Mouse (Mus musculus) hindbrain, embryonic 14.5 days (tissue): Measurements from ENCODE around the gene Bax. TPM values are rescaled to one million over a fixed set of nuclear protein-coding genes. Genes with fewer than 3 reads are reported as not detected.

Source experiments
- ATAC-seq: fragments of 200-750 bp; cut with Nextera tagmentation; 2 replicates; pipeline ENCODE4 v1.8.0; 2017; ENCODE audit warnings: moderate number of reproducible peaks, mild to moderate bottlenecking, moderate TSS enrichment, moderate library complexity; ENCODE audit not compliant: low FRiP score
- DNase-seq: peaks from one replicate; pipeline ENCODE4 v3.0.0-alpha.2; 2015; ENCODE audit warnings: low spot score
- H3K27ac ChIP-seq: fragments of 300-500 bp; sonication (generic); 2 replicates; pipeline ENCODE4 v1.5.1; 2014; ENCODE audit warnings: mild to moderate bottlenecking, moderate library complexity
- H3K27me3 ChIP-seq: fragments of 300-500 bp; sonication (generic); 2 replicates; pipeline ENCODE4 v1.6.1; 2014; ENCODE audit warnings: mild to moderate bottlenecking, low read length, mixed read lengths; ENCODE audit not compliant: control insufficient read depth, insufficient read depth
- H3K36me3 ChIP-seq: fragments of 300-500 bp; sonication (generic); replicated peaks from 2 replicates; pipeline ENCODE4 v1.6.1; 2014; ENCODE audit not compliant: control insufficient read depth, insufficient read depth
- H3K4me1 ChIP-seq: fragments of 300-500 bp; sonication (generic); replicated peaks from 2 replicates; pipeline ENCODE4 v1.6.1; 2014; ENCODE audit warnings: antibody characterized with exemption, low read length, mixed read lengths; ENCODE audit not compliant: control insufficient read depth, insufficient read depth
- H3K4me2 ChIP-seq: fragments of 300-500 bp; sonication (generic); replicated peaks from 2 replicates; pipeline ENCODE4 v1.6.1; 2014; ENCODE audit warnings: mild to moderate bottlenecking, moderate library complexity
- H3K4me3 ChIP-seq: fragments of 300-500 bp; sonication (generic); replicated peaks from 2 replicates; pipeline ENCODE4 v1.5.1; 2014; ENCODE audit warnings: mild to moderate bottlenecking, low read length
- H3K9ac ChIP-seq: fragments of 300-500 bp; sonication (generic); 2 replicates; pipeline ENCODE4 v1.6.1; 2014
- H3K9me3 ChIP-seq: fragments of 300-500 bp; sonication (generic); 2 replicates; pipeline ENCODE4 v1.6.1; 2016; ENCODE audit warnings: low read length; ENCODE audit not compliant: control insufficient read depth
- WGBS: fragments of 180-500 bp; shearing (Covaris S2); extraction: QIAGEN DNeasy Blood & Tissue Kit; methylation state at CpG from one replicate; pipeline ENCODE4 v1.1.7; 2014; 5-methylcytosine and 5-hydroxymethylcytosine counted together
- microRNA-seq: library from miRNA; unstranded; fragments of <30 nt; microRNA quantifications from one replicate; pipeline ENCODE4, GENCODE M21; 2016
- polyA plus RNA-seq: library from polyadenylated mRNA; unstranded; fragments of >200 nt; fragmentation: Nextera tagmentation; extraction: Ambion mirVana; gene quantifications from 2 replicates; pipeline ENCODE4 v1.2.1, GENCODE M21; 2014

Bax gene
- polyA plus RNA-seq, 1 experiment from 2014 or later: 182 TPM

DNA sequence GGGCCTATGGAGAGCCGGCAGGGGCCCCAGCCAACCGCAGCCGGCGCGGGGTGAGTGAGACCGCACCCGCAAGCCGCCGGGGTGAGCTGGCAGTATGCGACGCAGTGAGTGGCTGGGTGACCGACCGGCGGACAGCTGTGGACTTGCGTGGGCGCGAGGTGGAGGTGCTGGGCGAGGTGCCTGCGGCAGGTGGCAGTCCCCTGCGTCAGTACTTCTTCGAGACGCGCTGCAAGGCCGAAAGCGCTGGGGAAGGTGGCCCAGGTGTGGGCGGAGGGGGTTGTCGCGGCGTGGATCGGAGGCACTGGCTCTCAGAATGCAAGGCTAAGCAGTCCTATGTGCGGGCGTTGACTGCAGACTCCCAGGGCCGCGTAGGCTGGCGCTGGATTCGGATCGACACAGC lies 51.1 kb downstream of the Bax start:
- Histone ChIP-seq H3K4me3 (no peak overlapping the region), H3K9me3 (no peaks in the 10 kb centered on the region), H3K4me2 (peak overlapping the region; percentile 10; the same call in 1 of the 2 replicates), H3K27me3 (peaks cover 99% of the 10 kb centered on the region), H3K4me1 (peaks cover 10% of the 10 kb centered on the region), H3K36me3 (peaks cover 6% of the 10 kb centered on the region; the same call in 1 of the 2 replicates), H3K9ac (no peak overlapping the region), H3K27ac (no peak overlapping the region)
- no peak for ATAC-seq
- DNase-seq: no peak
- WGBS: 10% methylated on average over 37 of the region's 37 CpGs

DNA sequence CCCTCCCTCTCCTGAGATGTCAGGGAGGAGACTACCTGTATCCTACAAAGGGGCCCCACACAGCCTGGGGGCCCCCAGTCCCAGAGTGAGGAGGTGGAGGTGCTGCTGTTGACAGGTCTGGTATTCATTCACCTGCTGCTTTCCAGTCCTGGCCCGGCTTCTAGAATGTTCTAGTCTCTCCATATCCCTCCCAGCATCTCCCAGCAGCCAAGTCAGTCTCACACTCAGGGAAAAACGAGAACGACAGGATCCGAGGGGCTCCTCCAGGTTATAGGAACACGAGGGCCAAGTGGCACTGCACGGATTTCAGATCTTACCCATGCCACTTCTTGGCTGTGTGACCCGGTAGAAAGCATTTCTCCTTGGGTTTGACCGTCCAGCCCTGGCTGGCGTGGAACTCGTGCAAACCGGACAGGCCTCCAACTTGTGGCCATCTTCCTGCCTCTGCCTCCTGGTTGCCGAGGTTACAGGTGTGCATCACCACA lies 51.9 kb downstream of the Bax start:
- 47% methylated on average over 12 of the region's 12 CpGs for WGBS
- ATAC-seq: no peak
- no peak overlapping the region for H3K27ac ChIP-seq

DNA sequence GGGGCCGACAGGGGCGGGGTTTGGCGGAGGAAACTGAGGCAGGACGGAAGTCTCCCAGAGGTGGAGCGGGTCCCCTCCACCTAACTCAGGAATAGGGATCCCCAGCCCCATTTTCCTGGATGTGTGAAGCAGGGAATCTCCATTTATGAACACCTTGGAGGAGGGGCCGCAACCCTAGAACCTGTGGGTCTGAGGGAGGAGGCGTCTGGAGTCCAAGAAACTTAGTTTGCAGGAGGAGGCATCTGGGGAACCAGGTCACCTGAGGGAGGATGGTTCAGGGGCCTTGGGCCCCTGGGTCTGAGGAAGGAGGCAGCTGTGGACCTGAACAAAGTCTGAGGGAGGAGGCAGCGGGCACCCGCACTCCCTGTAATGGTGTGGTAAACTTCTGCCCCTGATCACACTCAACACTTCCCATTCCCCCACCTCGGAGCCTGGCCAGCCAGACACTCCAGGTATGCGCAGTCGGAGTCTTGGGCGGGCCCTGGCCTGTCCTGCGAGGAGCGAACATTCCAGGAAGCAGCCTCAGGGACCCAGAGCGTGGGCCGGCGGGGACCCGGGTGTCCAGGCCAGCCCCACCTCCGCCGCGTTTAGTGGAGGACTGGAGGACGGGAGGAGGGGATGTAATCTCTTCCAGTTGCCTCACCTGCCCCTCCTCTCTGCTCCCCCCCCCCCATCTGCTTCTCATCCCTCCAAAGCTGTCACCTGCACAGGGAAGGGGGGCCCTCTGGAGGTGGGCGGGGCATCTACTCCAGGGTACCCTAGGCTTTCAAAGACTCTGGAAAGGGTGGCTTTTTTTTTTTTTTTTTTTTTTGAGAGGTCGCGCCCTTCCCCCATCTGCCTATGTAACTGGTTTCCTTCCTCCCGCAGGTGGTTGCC lies 52.6 kb downstream of the Bax start:
- DNase-seq (no peak), ATAC-seq (no peak)
- 3% methylated on average over 27 of the region's 27 CpGs for WGBS
- peak overlapping the region; percentile 54 for H3K9ac ChIP-seq
- peak overlapping the region; percentile 41 for H3K4me3 ChIP-seq
- no peaks in the 10 kb centered on the region for H3K36me3 ChIP-seq
- H3K27me3 ChIP-seq: peaks cover 99% of the 10 kb centered on the region
- H3K9me3 ChIP-seq: no peaks in the 10 kb centered on the region
- H3K27ac ChIP-seq: no peak overlapping the region
- peaks cover 10% of the 10 kb centered on the region for H3K4me1 ChIP-seq
- peak overlapping the region; percentile 69 for H3K4me2 ChIP-seq

More for the DNA sequence above, 51.9 kb downstream of the Bax start:
- H3K27me3 ChIP-seq: peaks cover 99% of the 10 kb centered on the region
- H3K4me1 ChIP-seq: peaks cover 10% of the 10 kb centered on the region
- H3K4me3 ChIP-seq: no peak overlapping the region
- H3K9ac ChIP-seq: no peak overlapping the region
- H3K4me2 ChIP-seq: no peak overlapping the region
- DNase-seq: no peak
- H3K9me3 ChIP-seq: no peaks in the 10 kb centered on the region
- H3K36me3 ChIP-seq: no peaks in the 10 kb centered on the region

DNA sequence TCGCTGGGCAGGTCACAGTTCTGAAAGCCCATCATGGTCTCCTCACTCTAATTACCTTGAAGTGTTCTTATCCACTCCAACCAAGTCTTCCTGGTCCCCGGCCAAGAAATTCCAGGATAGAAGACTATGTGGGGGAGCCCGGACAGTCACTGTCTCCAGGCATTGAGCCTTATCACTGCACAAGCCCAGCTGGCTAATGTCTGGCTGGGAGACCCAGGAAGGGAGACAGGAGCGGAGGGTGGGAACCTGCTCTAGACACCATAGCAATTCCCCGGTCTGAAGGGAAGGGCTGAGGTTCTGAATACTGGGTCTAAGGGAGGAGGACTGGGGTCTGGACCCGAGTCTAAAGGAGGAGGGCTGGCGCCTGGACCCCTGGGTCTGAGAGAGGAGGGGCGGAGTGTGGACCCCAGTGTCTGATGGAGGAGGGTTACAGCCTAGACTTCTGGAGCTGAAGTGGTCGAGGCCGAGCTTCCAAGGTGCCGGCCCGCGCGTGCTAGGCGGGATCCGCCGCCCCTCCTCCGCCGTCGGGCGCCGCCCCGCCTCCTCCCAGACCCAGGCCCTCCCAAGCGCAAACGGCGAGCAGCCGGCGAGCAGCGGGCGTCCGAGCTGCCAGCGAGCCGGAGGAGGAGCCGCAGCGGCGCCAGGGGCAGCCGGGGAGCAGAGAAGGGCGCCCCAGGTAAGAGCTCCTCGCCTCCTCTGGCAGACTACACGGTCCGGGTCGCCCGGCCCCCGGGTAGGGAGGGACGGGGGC lies 53.4 kb downstream of the Bax start, which contains the start of gene Ntf5:
Ntf5 (plus strand) TSS at position 583 of the 751 bp plus-strand sequence.
- Histone ChIP-seq H3K36me3 (no peaks in the 10 kb centered on the region), H3K4me1 (peaks cover 10% of the 10 kb centered on the region), H3K27me3 (peaks cover 99% of the 10 kb centered on the region), H3K27ac (no peak within 1 kb of the TSS), H3K9ac (peak within 1 kb of the TSS; percentile 54), H3K4me3 (peak within 1 kb of the TSS; percentile 41), H3K4me2 (peak within 1 kb of the TSS; percentile 69), H3K9me3 (no peaks in the 10 kb centered on the region)
- no peak for DNase-seq
- 3% methylated on average over 45 of the region's 45 CpGs for WGBS
- ATAC-seq: no peak

DNA sequence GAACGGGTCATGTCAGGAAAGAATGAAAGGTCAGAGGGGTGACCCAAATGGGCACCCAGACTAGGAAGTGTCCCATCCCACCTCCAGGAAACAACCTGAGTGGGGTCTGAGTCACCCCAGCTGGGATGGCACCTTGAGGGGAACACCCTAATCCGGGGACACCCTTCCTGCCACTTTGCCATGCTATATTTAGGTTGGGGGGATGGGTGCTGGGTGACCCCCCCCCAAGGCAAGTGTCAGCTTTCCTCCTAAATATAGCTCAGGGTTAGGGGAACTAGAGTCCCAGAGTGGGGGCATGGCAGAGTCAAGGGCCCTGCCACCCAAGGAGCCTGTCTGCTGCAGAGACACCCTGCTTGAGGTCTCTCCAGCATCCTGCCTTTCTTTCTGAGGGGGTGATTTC lies 54.3 kb downstream of the Bax start:
- H3K4me2 ChIP-seq: no peak overlapping the region
- H3K27me3 ChIP-seq: peaks cover 99% of the 10 kb centered on the region
- DNase-seq (no peak), ATAC-seq (no peak)
- no peak overlapping the region for H3K9ac ChIP-seq
- no peak overlapping the region for H3K27ac ChIP-seq
- H3K9me3 ChIP-seq: no peaks in the 10 kb centered on the region
- WGBS: 93% methylated on average over 2 of the region's 2 CpGs
- H3K4me1 ChIP-seq: peaks cover 10% of the 10 kb centered on the region
- H3K4me3 ChIP-seq: no peak overlapping the region
- H3K36me3 ChIP-seq: no peaks in the 10 kb centered on the region

Small RNAs within 50 kb of the gene (microRNA-seq; reads per million reads assigned to microRNA genes)
- gene Gm22133: not detected

Other genes with a start within 250 kb of the Bax start
- gene Cd37, start 227.8 kb downstream of the Bax start, polyA plus RNA-seq: 0.94 and 1.2 TPM in 2 replicates
- gene Slc6a16, start 225.8 kb downstream of the Bax start, polyA plus RNA-seq: 0.33 and 0.67 TPM in 2 replicates
- gene Slc6a21, start 189.4 kb downstream of the Bax start, polyA plus RNA-seq: not detected in 2 replicates
- 7.8 and 9.3 TPM in 2 replicates for gene Trpm4, start 133.1 kb downstream of the Bax start, polyA plus RNA-seq
- 0.20 and 0.41 TPM in 2 replicates for gene Hrc, start 131.6 kb downstream of the Bax start, polyA plus RNA-seq
- gene Ppfia3, start 99.9 kb downstream of the Bax start, polyA plus RNA-seq: 29.8 and 32.3 TPM in 2 replicates
- gene Lin7b, start 96.3 kb downstream of the Bax start, polyA plus RNA-seq: 34.8 and 37.9 TPM in 2 replicates
- 61.4 and 72.3 TPM in 2 replicates for gene Snrnp70, start 71.2 kb downstream of the Bax start, polyA plus RNA-seq
- gene Kcna7, start 61.2 kb downstream of the Bax start, polyA plus RNA-seq: not detected in 2 replicates
- gene Ntf5, start 53.2 kb downstream of the Bax start, polyA plus RNA-seq: 0.13 TPM in 1 of 2 replicates, not detected in the other
- gene Lhb, start 46.1 kb downstream of the Bax start, polyA plus RNA-seq: 1.2 and 2.0 TPM in 2 replicates
- 17.8 and 21.6 TPM in 2 replicates for gene Gys1, start 32.1 kb downstream of the Bax start, polyA plus RNA-seq
- gene Ruvbl2, start 28.8 kb downstream of the Bax start, polyA plus RNA-seq: 83.9 and 93.5 TPM in 2 replicates
- 4,936 and 5,483 TPM in 2 replicates for gene Ftl1, start 7.0 kb downstream of the Bax start, polyA plus RNA-seq
- 0.13 and 0.35 TPM in 2 replicates for gene Tulp2, start 15.0 kb upstream of the Bax start, polyA plus RNA-seq
- gene Gm45808, start 19.9 kb upstream of the Bax start, polyA plus RNA-seq: not detected in 2 replicates
- gene Dhdh, start 21.9 kb upstream of the Bax start, polyA plus RNA-seq: 2.8 and 3.6 TPM in 2 replicates
- gene Nucb1, start 43.5 kb upstream of the Bax start, polyA plus RNA-seq: 121 and 122 TPM in 2 replicates
- 12.9 and 13.0 TPM in 2 replicates for gene Ppp1r15a, start 59.4 kb upstream of the Bax start, polyA plus RNA-seq
- 1.4 and 2.3 TPM in 2 replicates for gene Plekha4, start 59.4 kb upstream of the Bax start, polyA plus RNA-seq
- gene Hsd17b14, start 88.0 kb upstream of the Bax start, polyA plus RNA-seq: 0.25 TPM in 1 of 2 replicates, not detected in the other
- 17.4 and 19.0 TPM in 2 replicates for gene Bcat2, start 103.3 kb upstream of the Bax start, polyA plus RNA-seq
- not detected in 2 replicates for gene Fgf21, start 148.6 kb upstream of the Bax start, polyA plus RNA-seq
- not detected in 2 replicates for gene Fut1, start 150.4 kb upstream of the Bax start, polyA plus RNA-seq
- not detected in 2 replicates for gene Izumo1, start 154.9 kb upstream of the Bax start, polyA plus RNA-seq
- 17.2 and 18.3 TPM in 2 replicates for gene Rasip1, start 160.6 kb upstream of the Bax start, polyA plus RNA-seq
- gene Mamstr, start 173.1 kb upstream of the Bax start, polyA plus RNA-seq: 3.0 and 3.1 TPM in 2 replicates
- 0.07 and 0.11 TPM in 2 replicates for gene Fut2, start 199.5 kb upstream of the Bax start, polyA plus RNA-seq
- 1.0 and 1.3 TPM in 2 replicates for gene Ntn5, start 217.1 kb upstream of the Bax start, polyA plus RNA-seq
- gene Sec1, start 227.5 kb upstream of the Bax start, polyA plus RNA-seq: 0.22 and 0.40 TPM in 2 replicates
- gene Car11, start 232.9 kb upstream of the Bax start, polyA plus RNA-seq: 28.2 and 29.0 TPM in 2 replicates
- gene Dbp, start 238.2 kb upstream of the Bax start, polyA plus RNA-seq: 3.5 and 3.9 TPM in 2 replicates
- 578 and 674 TPM in 2 replicates for gene Rpl18, start 248.6 kb upstream of the Bax start, polyA plus RNA-seq